Mouse (Mus musculus): ENCODE measurements around the gene Clec1b. TPM values are rescaled to one million over a fixed set of nuclear protein-coding genes. Genes with fewer than 3 reads are reported as not detected.

Gene Clec1b
- total and polyA plus RNA-seq, 3 experiments, result 1.5 to 5.7 (median 2.8) TPM

DNA sequence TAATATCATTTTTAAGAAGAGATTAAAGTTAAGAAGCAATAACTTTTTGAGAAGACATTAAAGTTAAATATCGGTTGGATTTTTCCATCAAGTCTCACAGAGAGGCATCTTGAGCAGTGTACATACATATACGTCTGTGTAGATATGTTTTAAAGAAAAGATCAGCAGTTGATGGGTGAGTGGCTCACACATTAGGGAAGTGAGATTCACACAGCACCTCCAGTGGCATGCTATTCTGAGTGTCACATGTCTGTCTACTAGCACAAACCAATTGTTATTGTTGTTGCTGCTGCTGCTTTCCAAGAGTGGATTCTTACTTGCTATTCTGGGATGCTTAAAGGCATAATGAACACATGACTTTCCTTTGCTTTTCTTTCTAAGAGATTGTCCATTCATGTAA, 5.3 kb downstream of the Clec1b start:
- no peak overlapping the region for H3K9ac ChIP-seq (ENCODE audit: low read depth, low read length)
- no peak overlapping the region for H3K27ac ChIP-seq
- 88% methylated on average over 2 of the region's 2 CpGs for WGBS
- H3K27me3 ChIP-seq (ENCODE audit: control insufficient read depth, insufficient read depth, low read length), result no peaks in the 10 kb centered on the region
- H3K79me2 ChIP-seq (replicated peaks; ENCODE audit: control insufficient read depth, insufficient read depth, low read length), result no peaks in the 10 kb centered on the region
- peaks cover 13% of the 10 kb centered on the region for H3K36me3 ChIP-seq (ENCODE audit: control insufficient read depth, insufficient read depth, low read length)
- no peak for DNase-seq
- peaks cover 3% of the 10 kb centered on the region for H3K4me1 ChIP-seq (ENCODE audit: control insufficient read depth, insufficient read depth, low read length)
- intact Hi-C loops (cut with DNase I), result no loop called here
- no peak overlapping the region for H3K4me3 ChIP-seq
- TF ChIP-seq POLR2A (IDR thresholded peaks at IDR 0.05; ENCODE audit: insufficient read depth, low read depth, low read length), result no peak
- no peak for TF ChIP-seq EP300 (IDR thresholded peaks at IDR 0.05; ENCODE audit: insufficient read depth, low read depth, low read length)
- no peak for TF ChIP-seq CTCF (IDR thresholded peaks at IDR 0.05)

DNA sequence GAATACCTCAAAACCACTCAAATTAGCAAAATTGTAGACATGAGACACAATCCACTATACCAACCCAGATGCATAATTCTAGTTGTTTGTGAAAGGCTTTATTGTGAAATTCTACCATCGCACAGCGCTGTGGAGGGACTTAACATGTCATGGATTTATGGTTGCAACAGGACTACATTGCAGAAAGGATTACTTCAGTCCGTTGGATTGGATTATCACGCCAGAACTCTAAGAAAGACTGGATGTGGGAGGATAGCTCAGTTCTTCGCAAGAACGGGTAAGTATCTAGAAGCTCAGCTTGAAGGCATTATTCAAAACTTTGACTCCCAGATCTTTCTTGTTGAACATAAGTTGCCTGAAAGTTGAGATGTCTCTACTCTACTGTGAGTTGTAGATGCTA, 6.3 kb downstream of the Clec1b start:
- 88% methylated on average over 6 of the region's 6 CpGs for WGBS
- no peaks in the 10 kb centered on the region for H3K79me2 ChIP-seq (replicated peaks; ENCODE audit: control insufficient read depth, insufficient read depth, low read length)
- H3K36me3 ChIP-seq (ENCODE audit: control insufficient read depth, insufficient read depth, low read length), result peaks cover 16% of the 10 kb centered on the region
- H3K27ac ChIP-seq, result no peak overlapping the region
- intact Hi-C loops (cut with DNase I), result no loop called here
- H3K4me1 ChIP-seq (ENCODE audit: control insufficient read depth, insufficient read depth, low read length), result peaks cover 5% of the 10 kb centered on the region
- no peak overlapping the region for H3K9ac ChIP-seq (ENCODE audit: low read depth, low read length)
- no peak overlapping the region for H3K4me3 ChIP-seq
- DNase-seq, result no peak
- no peaks in the 10 kb centered on the region for H3K27me3 ChIP-seq (ENCODE audit: control insufficient read depth, insufficient read depth, low read length)
- TF ChIP-seq CTCF (IDR thresholded peaks at IDR 0.05) (no peak), EP300 (IDR thresholded peaks at IDR 0.05; ENCODE audit: insufficient read depth, low read depth, low read length) (no peak), POLR2A (IDR thresholded peaks at IDR 0.05; ENCODE audit: insufficient read depth, low read depth, low read length) (no peak)

DNA sequence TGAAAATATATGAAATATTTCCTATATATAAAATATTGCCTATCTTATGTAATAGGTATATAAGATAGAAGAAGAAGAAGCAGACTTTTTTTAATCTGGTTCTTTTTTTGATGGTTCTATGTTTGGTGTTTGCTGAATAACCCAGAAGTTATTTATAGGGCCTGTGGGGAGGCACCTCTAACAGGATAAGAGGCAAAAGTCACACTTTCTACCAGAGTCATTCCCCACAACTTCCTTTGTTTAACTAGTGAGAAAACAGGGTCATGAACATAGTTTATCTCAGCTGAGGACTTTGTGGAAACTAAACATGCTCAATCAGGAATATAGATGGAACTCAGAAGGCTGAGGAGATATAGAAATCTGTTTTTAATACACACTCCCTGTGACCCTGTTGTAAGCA, 8.9 kb downstream of the Clec1b start:
- TF ChIP-seq POLR2A (IDR thresholded peaks at IDR 0.05; ENCODE audit: insufficient read depth, low read depth, low read length) (no peak), CTCF (IDR thresholded peaks at IDR 0.05) (no peak), EP300 (IDR thresholded peaks at IDR 0.05; ENCODE audit: insufficient read depth, low read depth, low read length) (no peak)
- no peak overlapping the region for H3K9ac ChIP-seq (ENCODE audit: low read depth, low read length)
- DNase-seq, result no peak
- H3K4me3 ChIP-seq, result no peak overlapping the region
- no peak overlapping the region for H3K27ac ChIP-seq
- H3K36me3 ChIP-seq (ENCODE audit: control insufficient read depth, insufficient read depth, low read length), result peaks cover 14% of the 10 kb centered on the region
- H3K4me1 ChIP-seq (ENCODE audit: control insufficient read depth, insufficient read depth, low read length), result peaks cover 2% of the 10 kb centered on the region
- H3K27me3 ChIP-seq (ENCODE audit: control insufficient read depth, insufficient read depth, low read length), result no peaks in the 10 kb centered on the region
- H3K79me2 ChIP-seq (replicated peaks; ENCODE audit: control insufficient read depth, insufficient read depth, low read length), result no peaks in the 10 kb centered on the region
- intact Hi-C loops (cut with DNase I), result no loop called here

DNA sequence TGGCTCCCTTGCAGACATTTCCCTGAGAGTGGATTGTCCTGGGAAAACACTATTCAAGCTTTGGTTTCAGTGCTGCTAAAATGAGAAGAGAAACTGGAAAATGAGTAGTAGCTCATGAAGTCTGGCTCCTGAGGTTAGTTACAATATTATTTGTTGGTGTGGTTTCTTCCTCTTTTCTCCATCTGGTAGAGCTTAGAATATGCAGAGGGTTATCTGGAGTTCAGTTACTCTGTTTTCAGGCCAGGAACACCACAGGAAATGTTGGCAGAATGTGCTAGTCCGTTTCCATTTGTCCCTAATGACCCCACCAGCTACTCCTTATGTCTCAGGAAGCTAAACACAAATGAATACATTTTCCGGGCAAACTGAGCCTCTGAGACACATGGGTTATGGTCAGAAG, 10.2 kb downstream of the Clec1b start:
- peaks cover 2% of the 10 kb centered on the region for H3K4me1 ChIP-seq (ENCODE audit: control insufficient read depth, insufficient read depth, low read length)
- TF ChIP-seq CTCF (IDR thresholded peaks at IDR 0.05), result no peak
- TF ChIP-seq EP300 (IDR thresholded peaks at IDR 0.05; ENCODE audit: insufficient read depth, low read depth, low read length), result no peak
- TF ChIP-seq POLR2A (IDR thresholded peaks at IDR 0.05; ENCODE audit: insufficient read depth, low read depth, low read length), result no peak
- H3K9ac ChIP-seq (ENCODE audit: low read depth, low read length), result no peak overlapping the region
- H3K27ac ChIP-seq, result peak overlapping the region; percentile 38
- no peaks in the 10 kb centered on the region for H3K27me3 ChIP-seq (ENCODE audit: control insufficient read depth, insufficient read depth, low read length)
- DNase-seq, result peak in 1 of 2 experiments; percentile 18
- H3K79me2 ChIP-seq (replicated peaks; ENCODE audit: control insufficient read depth, insufficient read depth, low read length), result no peaks in the 10 kb centered on the region
- H3K36me3 ChIP-seq (ENCODE audit: control insufficient read depth, insufficient read depth, low read length), result peaks cover 14% of the 10 kb centered on the region
- intact Hi-C loops (cut with DNase I), result no loop called here
- 17% methylated on average over 2 of the region's 2 CpGs for WGBS
- no peak overlapping the region for H3K4me3 ChIP-seq

DNA sequence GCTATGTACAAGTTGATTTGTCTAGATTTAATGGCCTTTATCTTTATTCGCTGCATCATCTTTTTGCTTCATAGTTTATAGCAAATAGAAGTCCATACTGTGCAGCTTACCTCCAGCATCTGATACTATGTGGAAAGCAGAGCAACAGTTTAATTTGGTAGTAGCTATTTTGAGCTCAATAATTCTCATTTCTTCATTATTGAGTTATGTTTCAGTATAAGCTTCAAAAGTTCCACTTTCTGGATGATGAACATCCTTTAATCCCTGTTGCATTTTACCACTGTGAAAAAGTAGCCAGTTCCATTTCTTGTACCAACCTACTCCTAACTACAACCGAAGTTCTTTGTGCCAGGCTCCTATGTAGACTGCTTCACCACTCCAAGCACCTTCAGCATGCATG, 11.5 kb downstream of the Clec1b start, which contains the start of gene Clec9a:
Clec9a (plus strand) TSS at position 301 of the 400 bp plus-strand sequence.
- no peak for DNase-seq
- Histone ChIP-seq H3K4me1 (ENCODE audit: control insufficient read depth, insufficient read depth, low read length) (peaks cover 2% of the 10 kb centered on the region), H3K4me3 (no peak within 1 kb of the TSS), H3K27me3 (ENCODE audit: control insufficient read depth, insufficient read depth, low read length) (no peaks in the 10 kb centered on the region), H3K27ac (no peak within 1 kb of the TSS), H3K9ac (ENCODE audit: low read depth, low read length) (no peak within 1 kb of the TSS), H3K36me3 (ENCODE audit: control insufficient read depth, insufficient read depth, low read length) (peaks cover 14% of the 10 kb centered on the region), H3K79me2 (replicated peaks; ENCODE audit: control insufficient read depth, insufficient read depth, low read length) (no peaks in the 10 kb centered on the region)
- WGBS, result 79% methylated on average over 2 of the region's 2 CpGs
- intact Hi-C loops (cut with DNase I), result loop anchor here (2.0 kb wide), 1 partner anchor 14 kb away; no protein-coding TSS in a partner anchor
- TF ChIP-seq POLR2A (IDR thresholded peaks at IDR 0.05; ENCODE audit: insufficient read depth, low read depth, low read length), result no peak
- no peak for TF ChIP-seq EP300 (IDR thresholded peaks at IDR 0.05; ENCODE audit: insufficient read depth, low read depth, low read length)
- no peak for TF ChIP-seq CTCF (IDR thresholded peaks at IDR 0.05)

DNA sequence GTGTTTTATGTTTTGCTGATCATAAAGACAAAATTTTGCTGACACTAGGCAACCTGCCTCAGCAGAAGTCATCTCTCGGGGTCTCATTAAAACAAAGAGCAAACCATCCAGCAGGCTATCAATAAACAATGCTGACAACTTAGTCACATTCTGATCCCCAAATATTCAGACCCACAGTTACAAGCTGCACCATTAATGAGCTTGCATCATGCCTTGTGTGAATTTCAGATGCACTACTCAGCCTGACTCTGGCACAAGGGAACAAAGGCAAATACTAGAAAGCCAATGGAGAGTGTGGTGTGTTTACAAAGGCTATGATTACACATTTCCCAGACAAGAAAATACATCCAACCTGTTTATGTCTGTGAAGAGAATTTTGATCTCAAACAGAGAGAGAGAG, 17.1 kb downstream of the Clec1b start:
- DNase-seq, result no peak
- TF ChIP-seq POLR2A (IDR thresholded peaks at IDR 0.05; ENCODE audit: insufficient read depth, low read depth, low read length) (no peak), EP300 (IDR thresholded peaks at IDR 0.05; ENCODE audit: insufficient read depth, low read depth, low read length) (no peak), CTCF (IDR thresholded peaks at IDR 0.05) (no peak)
- Histone ChIP-seq H3K27ac (no peak overlapping the region), H3K4me1 (ENCODE audit: control insufficient read depth, insufficient read depth, low read length) (no peaks in the 10 kb centered on the region), H3K4me3 (no peak overlapping the region), H3K36me3 (ENCODE audit: control insufficient read depth, insufficient read depth, low read length) (no peaks in the 10 kb centered on the region), H3K27me3 (ENCODE audit: control insufficient read depth, insufficient read depth, low read length) (no peaks in the 10 kb centered on the region), H3K79me2 (replicated peaks; ENCODE audit: control insufficient read depth, insufficient read depth, low read length) (no peaks in the 10 kb centered on the region), H3K9ac (ENCODE audit: low read depth, low read length) (no peak overlapping the region)
- 91% methylated on average over 1 of the region's 1 CpGs for WGBS
- intact Hi-C loops (cut with DNase I), result no loop called here

Measured in heart, adult 2 months (tissue).